Mouse (Mus musculus): ENCODE data around the gene Teddm3.
"Not testable (repeated sequence)": the region's sequence is repeated elsewhere in the genome, so short reads cannot be mapped to it uniquely, and the experiment has no call there.

The Teddm3 gene

GRCm38 (mm10) chr16:21153900-21154299 lies at the start of gene Teddm3:
Teddm3 (minus strand) TSS chr16:21154000.
- not testable (repeated sequence) for DNase-seq

- DNase-seq: no peak
Measured at GRCm38 (mm10) chr16:21202731-21203130, 48.9 kb upstream of the Teddm3 start.

GRCm38 (mm10) chr16:21199426-21199825 lies 45.6 kb upstream of the Teddm3 start:
- no peak for DNase-seq

GRCm38 (mm10) chr16:21198529-21198928 lies 44.7 kb upstream of the Teddm3 start:
- peak in 1 of 2 experiments; percentile 55 for DNase-seq

GRCm38 (mm10) chr16:21198006-21198405 lies 44.2 kb upstream of the Teddm3 start:
- DNase-seq: no peak

GRCm38 (mm10) chr16:21197542-21197941 lies 43.7 kb upstream of the Teddm3 start:
- DNase-seq: no peak

GRCm38 (mm10) chr16:21196576-21196975 lies 42.8 kb upstream of the Teddm3 start:
- no peak for DNase-seq

GRCm38 (mm10) chr16:21195260-21195866 lies 41.6 kb upstream of the Teddm3 start:
- no peak for DNase-seq

- no peak for DNase-seq
Measured at GRCm38 (mm10) chr16:21194182-21194581, 40.4 kb upstream of the Teddm3 start.

GRCm38 (mm10) chr16:21192509-21193354 lies 38.9 kb upstream of the Teddm3 start:
- peak in 1 of 2 experiments; percentile 48 for DNase-seq

GRCm38 (mm10) chr16:21191569-21191968 lies 37.8 kb upstream of the Teddm3 start:
- DNase-seq: no peak

- DNase-seq: peak in 1 of 2 experiments; percentile 44
Measured at GRCm38 (mm10) chr16:21188345-21188744, 34.5 kb upstream of the Teddm3 start.

- DNase-seq: no peak
Measured at GRCm38 (mm10) chr16:21187568-21187967, 33.8 kb upstream of the Teddm3 start.

- no peak for DNase-seq
Measured at GRCm38 (mm10) chr16:21184697-21185096, 30.9 kb upstream of the Teddm3 start.

- DNase-seq: no peak
Measured at GRCm38 (mm10) chr16:21182108-21182507, 28.3 kb upstream of the Teddm3 start.

GRCm38 (mm10) chr16:21175236-21175635 lies 21.4 kb upstream of the Teddm3 start:
- DNase-seq: no peak

GRCm38 (mm10) chr16:21168730-21169129 lies 14.9 kb upstream of the Teddm3 start:
- DNase-seq: no peak

- DNase-seq: peak; percentile 10 to 21
Measured at GRCm38 (mm10) chr16:21165343-21166220, 11.8 kb upstream of the Teddm3 start.

GRCm38 (mm10) chr16:21163423-21163822 lies 9.6 kb upstream of the Teddm3 start:
- not testable (repeated sequence) for DNase-seq

- DNase-seq: not testable (repeated sequence)
Measured at GRCm38 (mm10) chr16:21159226-21159625, 5.4 kb upstream of the Teddm3 start.

GRCm38 (mm10) chr16:21156261-21156660 lies 2.5 kb upstream of the Teddm3 start:
- DNase-seq: not testable (repeated sequence)

GRCm38 (mm10) chr16:21151564-21152361 lies 2.0 kb downstream of the Teddm3 start:
- peak; percentile 30 to 49 for DNase-seq

All from kidney, postnatal 4 days (tissue).